Mouse (Mus musculus) midbrain, embryonic 11.5 days (tissue): Measurements from ENCODE around the gene Olfr958. TPM values are rescaled to one million over a fixed set of nuclear protein-coding genes. Genes with fewer than 3 reads are reported as not detected.
A peak's percentile ranks its signal among the peaks of the same experiment; 100 is the strongest.

ENCODE experiments used
- ATAC-seq: fragments of 200-750 bp; cut with Nextera tagmentation; 2 replicates; pipeline ENCODE4 v1.8.0; 2017; ENCODE audit warnings: moderate TSS enrichment, moderate library complexity; ENCODE audit not compliant: low FRiP score
- DNase-seq: peaks from one replicate; pipeline ENCODE4 v3.0.0; 2015; ENCODE audit warnings: low spot score; ENCODE audit errors: missing footprints
- H3K27ac ChIP-seq: fragments of 300-500 bp; sonication (generic); 2 replicates; pipeline ENCODE4 v1.5.1; 2014; ENCODE audit warnings: low read depth, low read length
- H3K27me3 ChIP-seq: fragments of 300-500 bp; sonication (generic); 2 replicates; pipeline ENCODE4 v1.6.1; 2014; ENCODE audit warnings: mild to moderate bottlenecking, low read length, moderate library complexity, mixed read lengths; ENCODE audit not compliant: control insufficient read depth, insufficient read depth
- H3K36me3 ChIP-seq: fragments of 300-500 bp; sonication (generic); 2 replicates; pipeline ENCODE4 v1.6.1; 2014; ENCODE audit warnings: mild to moderate bottlenecking, low read length, moderate library complexity, mixed read lengths; ENCODE audit not compliant: control insufficient read depth, insufficient read depth
- H3K4me1 ChIP-seq: fragments of 300-500 bp; sonication (generic); 2 replicates; pipeline ENCODE4 v1.6.1; 2014; ENCODE audit warnings: low read length; ENCODE audit not compliant: control insufficient read depth, insufficient read depth
- H3K4me2 ChIP-seq: fragments of 300-500 bp; sonication (generic); 2 replicates; pipeline ENCODE4 v1.6.1; 2014; ENCODE audit warnings: mild to moderate bottlenecking, moderate library complexity
- H3K4me3 ChIP-seq: fragments of 300-500 bp; sonication (generic); 2 replicates; pipeline ENCODE4 v1.5.1; 2014; ENCODE audit warnings: low read depth, low read length
- H3K9ac ChIP-seq: fragments of 300-500 bp; sonication (generic); 2 replicates; pipeline ENCODE4 v1.6.1; 2014; ENCODE audit warnings: low read length
- H3K9me3 ChIP-seq: fragments of 300-500 bp; sonication (generic); 2 replicates; pipeline ENCODE4 v1.6.1; 2016; ENCODE audit warnings: low read length; ENCODE audit not compliant: control insufficient read depth
- WGBS: fragments of 180-500 bp; shearing (Covaris S2); extraction: QIAGEN DNeasy Blood & Tissue Kit; methylation state at CpG from one replicate; pipeline ENCODE4 v1.1.7; 2014; 5-methylcytosine and 5-hydroxymethylcytosine counted together
- polyA plus RNA-seq: library from polyadenylated mRNA; unstranded; fragments of >200 nt; fragmentation: Nextera tagmentation; extraction: Ambion mirVana; gene quantifications from 2 replicates; pipeline ENCODE4 v1.2.1, GENCODE M21; 2014

The Olfr958 gene
- polyA plus RNA-seq, 1 experiment from 2014 or later = not detected

- no peak overlapping the region for H3K4me3 ChIP-seq
- no peak for DNase-seq
- no peaks in the 10 kb centered on the region for H3K27me3 ChIP-seq
- ATAC-seq = no peak
- H3K9me3 ChIP-seq = no peaks in the 10 kb centered on the region
- 85% methylated on average over 1 of the region's 1 CpGs for WGBS
- H3K4me1 ChIP-seq = no peaks in the 10 kb centered on the region
- no peak overlapping the region for H3K9ac ChIP-seq
- H3K36me3 ChIP-seq = no peaks in the 10 kb centered on the region
- H3K27ac ChIP-seq = no peak overlapping the region
- H3K4me2 ChIP-seq = no peak overlapping the region
Measured at GRCm38 (mm10) chr9:39523616-39524285, 30.1 kb downstream of the Olfr958 start.

- DNase-seq = no peak
- Histone ChIP-seq H3K9me3 (no peaks in the 10 kb centered on the region), H3K9ac (no peak overlapping the region), H3K4me3 (no peak overlapping the region), H3K4me1 (no peaks in the 10 kb centered on the region), H3K36me3 (no peaks in the 10 kb centered on the region), H3K27ac (no peak overlapping the region), H3K27me3 (no peaks in the 10 kb centered on the region), H3K4me2 (no peak overlapping the region)
- ATAC-seq = no peak
Measured at GRCm38 (mm10) chr9:39518595-39518994, 35.3 kb downstream of the Olfr958 start.

- 76% methylated on average over 3 of the region's 3 CpGs for WGBS
- no peak within 1 kb of the TSS for H3K27ac ChIP-seq
- no peaks in the 10 kb centered on the region for H3K9me3 ChIP-seq
- no peak within 1 kb of the TSS for H3K4me3 ChIP-seq
- H3K9ac ChIP-seq = no peak within 1 kb of the TSS
- ATAC-seq = no peak
- no peaks in the 10 kb centered on the region for H3K27me3 ChIP-seq
- DNase-seq = no peak
- no peaks in the 10 kb centered on the region for H3K4me1 ChIP-seq
- no peak within 1 kb of the TSS for H3K4me2 ChIP-seq
- H3K36me3 ChIP-seq = no peaks in the 10 kb centered on the region
Measured at GRCm38 (mm10) chr9:39515531-39515930, 38.3 kb downstream of the Olfr958 start, which contains the start of gene Olfr957. Gene Olfr957 (minus strand): TSS chr9:39515809.

- DNase-seq (no peak), ATAC-seq (peak; percentile 35; the same call in 1 of the 2 replicates)
- H3K4me3 ChIP-seq = no peak overlapping the region
- no peak overlapping the region for H3K4me2 ChIP-seq
- 85% methylated on average over 9 of the region's 9 CpGs for WGBS
- H3K27me3 ChIP-seq = no peaks in the 10 kb centered on the region
- no peaks in the 10 kb centered on the region for H3K9me3 ChIP-seq
- no peak overlapping the region for H3K9ac ChIP-seq
- no peak overlapping the region for H3K27ac ChIP-seq
- no peaks in the 10 kb centered on the region for H3K4me1 ChIP-seq
- no peaks in the 10 kb centered on the region for H3K36me3 ChIP-seq
Measured at GRCm38 (mm10) chr9:39509412-39509811, 44.4 kb downstream of the Olfr958 start.

GRCm38 (mm10) chr9:39508998-39509397, 44.9 kb downstream of the Olfr958 start:
- ATAC-seq (peak; percentile 83), DNase-seq (peak; percentile 94)
- no peak overlapping the region for H3K4me2 ChIP-seq
- no peak overlapping the region for H3K9ac ChIP-seq
- 5% methylated on average over 6 of the region's 6 CpGs for WGBS
- no peaks in the 10 kb centered on the region for H3K27me3 ChIP-seq
- H3K4me1 ChIP-seq = no peaks in the 10 kb centered on the region
- H3K36me3 ChIP-seq = no peaks in the 10 kb centered on the region
- no peak overlapping the region for H3K27ac ChIP-seq
- no peaks in the 10 kb centered on the region for H3K9me3 ChIP-seq
- H3K4me3 ChIP-seq = no peak overlapping the region

Other genes starting within 250 kb of the Olfr958 start
- not detected in 2 replicates for gene Olfr948, start 228.0 kb downstream of the Olfr958 start, polyA plus RNA-seq
- gene Olfr951, start 166.6 kb downstream of the Olfr958 start, polyA plus RNA-seq = not detected in 2 replicates
- not detected in 2 replicates for gene Olfr952, start 126.9 kb downstream of the Olfr958 start, polyA plus RNA-seq
- not detected in 2 replicates for gene Olfr954, start 97.4 kb downstream of the Olfr958 start, polyA plus RNA-seq
- not detected in 2 replicates for gene Olfr955, start 82.1 kb downstream of the Olfr958 start, polyA plus RNA-seq
- not detected in 2 replicates for gene Olfr44, start 60.1 kb downstream of the Olfr958 start, polyA plus RNA-seq
- gene Olfr957, start 38.2 kb downstream of the Olfr958 start, polyA plus RNA-seq = not detected in 2 replicates
- not detected in 2 replicates for gene Olfr959, start 21.5 kb upstream of the Olfr958 start, polyA plus RNA-seq
- gene AW551984, start 50.3 kb upstream of the Olfr958 start, polyA plus RNA-seq = 12.2 and 17.0 TPM in 2 replicates
- not detected in 2 replicates for gene Olfr148, start 56.6 kb upstream of the Olfr958 start, polyA plus RNA-seq
- not detected in 2 replicates for gene Olfr960, start 67.3 kb upstream of the Olfr958 start, polyA plus RNA-seq
- not detected in 2 replicates for gene Olfr961, start 91.0 kb upstream of the Olfr958 start, polyA plus RNA-seq
- not detected in 2 replicates for gene Olfr963, start 113.2 kb upstream of the Olfr958 start, polyA plus RNA-seq
- 0.07 TPM in 1 of 2 replicates, not detected in the other for gene Olfr149, start 153.1 kb upstream of the Olfr958 start, polyA plus RNA-seq
- not detected in 2 replicates for gene Olfr965, start 157.3 kb upstream of the Olfr958 start, polyA plus RNA-seq
- not detected in 2 replicates for gene Olfr150, start 176.9 kb upstream of the Olfr958 start, polyA plus RNA-seq
- not detected in 2 replicates for gene Olfr967, start 192.2 kb upstream of the Olfr958 start, polyA plus RNA-seq
- not detected in 2 replicates for gene Olfr968, start 229.2 kb upstream of the Olfr958 start, polyA plus RNA-seq
- gene Olfr969, start 236.9 kb upstream of the Olfr958 start, polyA plus RNA-seq = not detected in 2 replicates